Mouse (Mus musculus) heart, embryonic 10.5 days (tissue): ENCODE results near the gene Gins3. TPM values are rescaled to one million over a fixed set of nuclear protein-coding genes. Genes with fewer than 3 reads are reported as not detected.
A peak's percentile ranks its signal among the peaks of the same experiment; 100 is the strongest.

ENCODE experiments used
- DNase-seq: peaks from one replicate; pipeline ENCODE4 v3.0.0-alpha.2; 2017; ENCODE audit warnings: low spot score
- H3K27ac ChIP-seq: fragments of 300-500 bp; sonication (generic); 2 replicates; pipeline ENCODE4 v1.5.1; 2016; ENCODE audit warnings: mild to moderate bottlenecking
- H3K27me3 ChIP-seq: fragments of 300-500 bp; sonication (generic); 2 replicates; pipeline ENCODE4 v1.6.1; 2016; ENCODE audit warnings: mild to moderate bottlenecking; ENCODE audit not compliant: poor library complexity, insufficient read depth, severe bottlenecking
- H3K36me3 ChIP-seq: fragments of 300-500 bp; sonication (generic); 2 replicates; pipeline ENCODE4 v1.6.1; 2016; ENCODE audit warnings: mild to moderate bottlenecking, moderate library complexity
- H3K4me1 ChIP-seq: fragments of 300-500 bp; sonication (generic); 2 replicates; pipeline ENCODE4 v1.6.1; 2016; ENCODE audit warnings: mild to moderate bottlenecking
- H3K4me3 ChIP-seq: fragments of 300-500 bp; sonication (generic); 2 replicates; pipeline ENCODE4 v1.5.1; 2016; ENCODE audit warnings: mild to moderate bottlenecking, moderate library complexity
- H3K9me3 ChIP-seq: fragments of 300-500 bp; sonication (generic); 2 replicates; pipeline ENCODE4 v1.6.1; 2016; ENCODE audit warnings: mild to moderate bottlenecking, moderate library complexity
- WGBS: fragments of 180-500 bp; shearing (Covaris S2); methylation state at CpG from one replicate; pipeline ENCODE4 v1.1.7; 2016; 5-methylcytosine and 5-hydroxymethylcytosine counted together
- polyA plus RNA-seq: library from polyadenylated mRNA; unstranded; fragments of >200 nt; fragmentation: Nextera tagmentation; extraction: Ambion mirVana; gene quantifications from 2 replicates; pipeline ENCODE4 v1.2.1, GENCODE M21; 2016

The Gins3 gene
- polyA plus RNA-seq, 1 experiment from 2014 or later, result 20.7 TPM

DNA sequence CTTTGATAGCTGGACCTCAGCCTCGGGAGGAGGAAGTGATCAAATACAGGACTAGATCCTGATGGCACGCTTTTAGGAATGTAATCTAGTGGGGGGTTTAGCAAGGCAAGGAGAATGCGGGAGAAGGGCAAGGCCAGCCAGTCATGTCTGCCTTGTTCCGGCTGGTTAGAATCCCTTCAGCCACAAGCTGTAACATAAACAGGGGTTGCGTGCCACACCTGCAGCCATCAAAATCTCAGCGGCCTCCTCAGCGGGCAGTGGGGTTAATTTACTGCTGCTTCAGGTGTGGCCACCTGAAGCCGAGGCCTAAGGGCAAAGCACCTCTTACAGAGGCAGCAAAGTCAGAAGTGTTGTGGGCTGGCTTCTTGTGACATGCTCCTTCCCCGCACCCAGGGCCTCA, 43.4 kb downstream of the Gins3 start, which contains the start of gene Ndrg4:
Ndrg4 (plus strand) TSS at position 350 of the 400 bp plus-strand sequence.
- no peaks in the 10 kb centered on the region for H3K36me3 ChIP-seq
- H3K4me3 ChIP-seq, result peak within 1 kb of the TSS; percentile 69
- WGBS, result 40% methylated on average over 9 of the region's 9 CpGs
- H3K27me3 ChIP-seq, result peaks cover 88% of the 10 kb centered on the region
- peak within 1 kb of the TSS; percentile 85 for H3K27ac ChIP-seq
- H3K9me3 ChIP-seq, result no peaks in the 10 kb centered on the region
- DNase-seq, result no peak
- H3K4me1 ChIP-seq, result peaks cover 15% of the 10 kb centered on the region

DNA sequence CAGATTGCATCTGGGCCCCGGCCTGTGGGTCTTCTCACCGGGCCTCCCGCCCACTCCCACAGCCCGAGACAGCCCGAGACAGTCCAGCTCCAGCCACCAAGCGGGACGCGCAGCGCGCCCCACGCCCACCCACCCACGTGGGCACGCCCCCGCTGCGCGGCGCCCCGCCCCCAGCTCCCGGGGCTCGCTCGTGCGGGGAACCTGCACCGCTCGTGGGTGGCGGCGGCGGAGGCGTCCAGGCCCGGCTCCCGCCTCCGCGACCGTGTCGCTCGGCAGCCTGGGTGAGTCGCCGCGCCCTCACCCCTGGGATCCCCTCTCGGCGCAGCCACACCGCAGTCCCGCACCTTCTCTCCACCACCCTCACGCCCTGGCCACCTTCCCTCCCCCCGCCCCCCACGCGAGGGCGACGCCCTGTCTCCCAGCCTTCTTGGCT, 44.4 kb downstream of the Gins3 start:
- Histone ChIP-seq H3K4me3 (peak overlapping the region; percentile 69), H3K27me3 (peaks cover 91% of the 10 kb centered on the region), H3K4me1 (peaks cover 15% of the 10 kb centered on the region), H3K9me3 (no peaks in the 10 kb centered on the region), H3K36me3 (no peaks in the 10 kb centered on the region), H3K27ac (peak overlapping the region; percentile 85)
- WGBS, result under 1% methylated on average over 35 of the region's 48 CpGs
- DNase-seq, result no peak

DNA sequence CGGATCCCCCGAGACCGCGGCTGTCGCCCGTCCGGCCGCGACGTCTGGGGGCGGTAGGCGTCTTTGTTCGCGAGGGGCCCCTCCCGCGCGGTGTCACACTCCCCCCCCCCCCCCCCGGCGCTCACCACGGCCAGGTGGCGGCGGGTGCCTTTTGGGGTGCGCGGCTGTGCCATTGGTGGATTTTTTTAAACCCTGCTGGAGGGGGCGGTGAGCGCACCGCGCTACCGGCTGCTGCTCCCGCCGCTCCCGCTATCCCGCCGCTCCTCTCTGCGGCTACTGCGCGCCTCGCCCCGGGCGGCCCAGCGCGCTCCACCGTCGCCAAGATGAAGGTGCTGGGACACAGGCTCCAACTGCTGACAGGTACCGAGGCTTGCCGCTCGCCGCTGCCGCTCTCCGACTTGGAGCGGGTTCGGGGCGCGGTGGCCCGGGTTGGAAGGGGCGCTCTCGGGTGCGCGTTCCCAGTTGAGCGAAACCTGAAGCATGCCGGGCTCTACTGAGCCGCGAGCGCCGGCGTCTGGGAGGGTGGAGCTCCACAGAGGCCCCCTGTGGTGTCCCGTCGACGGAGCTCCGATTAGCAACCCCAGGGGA, 44.9 kb downstream of the Gins3 start:
- WGBS, result under 1% methylated on average over 65 of the region's 70 CpGs
- DNase-seq, result no peak
- Histone ChIP-seq H3K9me3 (no peaks in the 10 kb centered on the region), H3K4me3 (peak overlapping the region; percentile 69), H3K27me3 (peaks cover 86% of the 10 kb centered on the region), H3K4me1 (peaks cover 15% of the 10 kb centered on the region), H3K27ac (peak overlapping the region; percentile 85), H3K36me3 (no peaks in the 10 kb centered on the region)

DNA sequence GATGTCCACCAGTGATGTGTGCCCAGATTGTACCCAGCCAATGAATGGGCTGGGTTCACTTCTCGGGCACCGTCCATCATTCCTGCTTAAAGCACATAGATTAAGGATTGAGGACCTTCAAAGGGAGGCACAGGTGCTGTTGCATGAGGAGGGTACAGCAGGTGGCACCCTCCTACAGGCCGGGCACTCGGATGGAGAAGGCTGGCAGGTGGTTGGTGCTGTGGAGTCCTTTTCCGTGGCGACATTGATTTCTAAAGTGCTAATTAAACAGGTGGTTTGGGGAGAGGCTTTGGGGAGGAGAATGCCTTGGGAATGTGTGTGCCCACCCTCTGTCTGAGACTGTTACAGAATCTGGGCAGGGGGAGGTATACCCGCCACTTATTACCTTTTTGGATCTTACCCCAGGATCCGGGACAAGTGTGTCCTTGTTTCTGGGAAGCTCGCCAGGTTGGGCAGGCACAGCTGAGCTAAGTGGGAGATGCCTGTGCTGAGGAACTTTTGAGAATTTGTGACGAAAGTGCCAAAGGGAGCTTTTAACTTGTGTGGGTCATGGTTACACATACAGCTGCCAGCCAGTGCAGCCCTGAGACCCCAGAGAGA, 54.9 kb downstream of the Gins3 start:
- no peak for DNase-seq
- Histone ChIP-seq H3K4me1 (peaks cover 42% of the 10 kb centered on the region), H3K27me3 (peaks cover 11% of the 10 kb centered on the region; the same call in 1 of the 2 replicates), H3K4me3 (no peak overlapping the region), H3K9me3 (no peaks in the 10 kb centered on the region), H3K27ac (0 out of 2 replicates have a peak overlapping the region, but pooled peaks have one; percentile 22), H3K36me3 (no peaks in the 10 kb centered on the region)
- WGBS, result 72% methylated on average over 10 of the region's 10 CpGs

DNA sequence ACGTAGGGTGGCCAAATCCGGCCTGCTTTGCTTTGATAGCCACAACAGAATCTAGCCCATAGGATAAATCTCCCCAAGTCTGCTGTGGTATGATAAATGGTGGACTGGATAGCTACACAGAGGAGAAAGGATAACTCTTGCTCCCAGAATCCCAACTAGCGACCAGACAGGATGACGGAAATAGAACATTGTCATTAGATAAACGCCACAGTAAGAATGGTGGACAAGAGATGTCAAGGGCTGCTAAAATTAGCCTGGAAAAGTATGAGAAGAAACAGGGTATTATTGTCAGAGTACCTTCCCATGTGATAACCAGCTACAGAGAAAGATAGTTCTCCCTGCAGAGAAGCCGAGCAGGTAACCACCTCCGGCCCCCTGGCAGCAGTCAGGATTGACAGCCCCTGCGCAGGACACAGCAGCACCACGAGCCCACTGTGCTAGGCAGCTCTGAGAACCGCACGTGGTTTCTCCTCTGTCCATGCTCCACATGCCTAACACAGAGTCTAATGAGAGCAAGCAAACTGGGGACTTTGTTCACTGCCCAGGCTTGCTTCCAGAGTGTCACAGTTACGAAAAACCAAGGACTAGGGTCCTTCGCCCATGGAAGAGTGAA, 57.8 kb downstream of the Gins3 start:
- peak overlapping the region; percentile 81 for H3K27ac ChIP-seq

DNA sequence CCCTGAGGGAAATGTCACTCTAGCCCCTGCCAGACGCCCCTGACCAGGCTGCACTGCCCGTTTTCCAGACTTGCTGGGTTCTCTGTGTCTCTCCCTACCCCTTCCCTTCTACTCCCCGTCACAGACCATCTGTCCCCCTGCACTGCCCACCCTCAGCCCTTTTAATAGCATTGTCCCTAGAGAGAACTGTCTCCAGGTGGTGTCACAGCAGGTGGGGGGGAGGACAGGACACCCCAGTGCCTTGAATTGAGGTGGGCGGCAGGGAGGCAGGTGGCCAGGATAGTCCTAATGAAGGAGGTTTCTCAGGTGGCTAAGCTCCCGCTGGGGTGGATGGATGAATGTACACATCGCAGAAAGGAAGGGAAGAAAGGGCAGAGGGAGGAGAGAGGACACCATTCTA, 61.4 kb downstream of the Gins3 start:
- Histone ChIP-seq H3K4me3 (no peak overlapping the region), H3K27me3 (peaks cover 47% of the 10 kb centered on the region), H3K4me1 (peaks cover 41% of the 10 kb centered on the region), H3K27ac (peak overlapping the region; percentile 72), H3K36me3 (no peaks in the 10 kb centered on the region), H3K9me3 (no peaks in the 10 kb centered on the region)
- 17% methylated on average over 6 of the region's 6 CpGs for WGBS
- DNase-seq, result no peak

More for the DNA sequence above, 57.8 kb downstream of the Gins3 start:
- Histone ChIP-seq H3K27me3 (peaks cover 32% of the 10 kb centered on the region), H3K4me1 (peaks cover 42% of the 10 kb centered on the region), H3K4me3 (no peak overlapping the region), H3K36me3 (no peaks in the 10 kb centered on the region), H3K9me3 (no peaks in the 10 kb centered on the region)
- 40% methylated on average over 13 of the region's 13 CpGs for WGBS
- no peak for DNase-seq

Other genes with a start within 250 kb of the Gins3 start
- gene Cfap20, start 198.6 kb upstream of the Gins3 start, polyA plus RNA-seq, result 126 and 129 TPM in 2 replicates
- gene Csnk2a2, start 143.4 kb upstream of the Gins3 start, polyA plus RNA-seq, result 7.4 and 11.5 TPM in 2 replicates
- 1.4 and 2.2 TPM in 2 replicates for gene Ccdc113, start 99.4 kb upstream of the Gins3 start, polyA plus RNA-seq
- gene Prss54, start 57.1 kb upstream of the Gins3 start, polyA plus RNA-seq, result not detected in 2 replicates
- gene Ndrg4, start 43.5 kb downstream of the Gins3 start, polyA plus RNA-seq, result 141 and 294 TPM in 2 replicates
- 24.5 and 30.2 TPM in 2 replicates for gene Setd6, start 82.4 kb downstream of the Gins3 start, polyA plus RNA-seq
- 81.1 and 87.1 TPM in 2 replicates for gene Cnot1, start 174.0 kb downstream of the Gins3 start, polyA plus RNA-seq
- gene Sap18b, start 191.9 kb downstream of the Gins3 start, polyA plus RNA-seq, result 321 and 398 TPM in 2 replicates
- gene Slc38a7, start 220.1 kb downstream of the Gins3 start, polyA plus RNA-seq, result 13.5 and 14.3 TPM in 2 replicates